Mouse (Mus musculus) megakaryocyte, embryonic 14.5 days (primary cell): ENCODE data around the gene Zfp626. TPM values are rescaled to one million over a fixed set of nuclear protein-coding genes. Genes with fewer than 3 reads are reported as not detected.
"Not testable (repeated sequence)": the region's sequence is repeated elsewhere in the genome, so short reads cannot be mapped to it uniquely, and the experiment has no call there.

Source experiments
- H3K27me3 ChIP-seq: replicated peaks from 2 replicates; pipeline ENCODE3; 2012; ENCODE audit warnings: inconsistent platforms
- H3K36me3 ChIP-seq: replicated peaks from 2 replicates; pipeline ENCODE3; 2012; ENCODE audit warnings: low read length, inconsistent platforms, mixed read lengths
- H3K4me1 ChIP-seq: 2 replicates; pipeline ENCODE4 v1.6.1; 2012; ENCODE audit warnings: inconsistent platforms
- H3K4me3 ChIP-seq: replicated peaks from 2 replicates; pipeline ENCODE3; 2012; ENCODE audit warnings: moderate library complexity, mild to moderate bottlenecking, inconsistent platforms
- H3K9me3 ChIP-seq: 2 replicates; pipeline ENCODE4 v1.6.1; 2012; ENCODE audit warnings: inconsistent platforms
- FLI1 ChIP-seq: IDR thresholded peaks from 2 replicates; pipeline ENCODE4 v1.6.1; 2012; ENCODE audit warnings: low read length, inconsistent platforms, mixed read lengths
- GATA1 ChIP-seq: IDR thresholded peaks from 3 replicates; pipeline ENCODE4 v1.6.1; 2012; ENCODE audit warnings: mixed read lengths, low read length, inconsistent platforms, borderline replicate concordance
- polyA plus RNA-seq: library from polyadenylated mRNA; stranded (reverse); fragments of >175 nt; gene quantifications from 2 replicates; pipeline ENCODE4 v1.2.3, GENCODE M21; 2012; ENCODE audit warnings: low replicate concordance; ENCODE audit not compliant: insufficient read depth

Gene Zfp626
- polyA plus RNA-seq, result 0.03 TPM in 1 of 2 replicates, not detected in the other

- peak within 1 kb of the TSS; percentile 35 for H3K4me3 ChIP-seq
- H3K27me3 ChIP-seq, H3K9me3 ChIP-seq: not testable (repeated sequence)
- H3K36me3 ChIP-seq, result peaks cover 48% of the 10 kb centered on the region
- peaks cover 16% of the 10 kb centered on the region for H3K4me1 ChIP-seq
Observed at GRCm38 (mm10) chr7:27806896-27807295, at the start of gene Zfp626. Zfp626 (plus strand) TSS chr7:27807196.

DNA sequence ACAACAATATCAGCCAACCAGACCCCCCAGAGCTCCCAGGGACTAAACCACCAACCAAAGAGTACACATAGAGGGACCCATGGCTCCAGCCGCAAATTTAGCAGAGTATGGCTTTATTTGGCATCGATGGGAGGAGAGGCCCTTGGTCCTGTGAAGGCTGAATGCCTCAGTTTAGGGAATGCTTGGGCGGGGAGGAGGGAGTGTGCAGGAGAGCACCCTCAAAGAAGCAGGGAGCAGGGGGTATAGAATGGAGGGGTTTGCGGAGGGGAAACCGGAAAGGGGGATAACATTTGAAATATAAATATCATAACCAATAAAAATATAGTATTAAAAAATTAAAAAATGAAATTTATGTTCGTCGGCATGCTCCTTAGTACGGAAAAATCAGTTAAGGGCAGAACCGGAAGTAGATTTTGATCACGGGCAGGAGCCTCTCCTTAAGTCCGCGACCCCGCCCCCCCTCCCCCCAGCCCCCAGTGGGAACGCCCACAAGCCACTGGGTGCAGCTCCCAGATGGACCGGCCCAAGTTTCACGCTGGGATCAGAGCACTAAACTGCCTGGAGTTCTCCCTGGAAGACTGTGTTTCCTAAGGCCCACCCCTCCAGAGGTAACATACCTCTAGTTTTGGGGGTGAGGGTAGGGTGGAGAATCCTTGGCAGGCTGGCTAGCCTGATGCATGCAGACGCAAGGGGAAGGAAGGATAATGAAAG is 41.7 kb upstream of the Zfp626 start:
- Histone ChIP-seq H3K36me3 (no peaks in the 10 kb centered on the region), H3K9me3 (0 out of 2 replicates have a peak, but pooled peaks cover 3% of the 10 kb centered on the region), H3K4me1 (no peaks in the 10 kb centered on the region; the same call in 1 of the 2 replicates), H3K27me3 (no peaks in the 10 kb centered on the region), H3K4me3 (no peak overlapping the region)
- TF ChIP-seq GATA1 (no peak), FLI1 (no peak)

GRCm38 (mm10) chr7:27789306-27789705 is 17.7 kb upstream of the Zfp626 start:
- Histone ChIP-seq H3K36me3 (no peaks in the 10 kb centered on the region), H3K4me3 (no peak overlapping the region), H3K4me1 (no peaks in the 10 kb centered on the region), H3K9me3 (peaks cover 16% of the 10 kb centered on the region), H3K27me3 (no peaks in the 10 kb centered on the region)
- TF ChIP-seq FLI1 (no peak), GATA1 (no peak)

DNA sequence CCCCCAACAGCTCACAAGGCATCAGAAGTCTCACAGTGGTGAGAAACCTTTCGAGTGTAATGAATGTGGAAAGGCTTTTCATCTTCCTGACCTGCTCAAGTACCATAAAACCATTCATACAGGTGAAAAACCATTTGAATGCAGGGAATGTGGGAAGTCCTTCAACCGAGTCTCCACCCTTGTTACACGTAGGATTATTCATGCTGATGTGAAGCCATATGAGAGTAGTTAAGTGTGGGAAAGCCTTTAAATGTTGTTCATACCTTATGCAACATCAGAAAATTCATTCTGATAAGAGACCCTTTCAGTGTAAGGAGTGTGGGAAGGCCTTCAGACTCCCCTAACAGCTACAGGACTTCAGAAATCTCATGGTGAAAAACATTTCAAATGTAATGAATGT is 13.1 kb upstream of the Zfp626 start:
- not testable (repeated sequence) for H3K4me1 ChIP-seq, H3K36me3 ChIP-seq, H3K4me3 ChIP-seq, H3K27me3 ChIP-seq
- H3K9me3 ChIP-seq, result peaks cover 14% of the 10 kb centered on the region

- TF ChIP-seq FLI1 (no peak), GATA1 (no peak)
- no peaks in the 10 kb centered on the region for H3K36me3 ChIP-seq
- no peaks in the 10 kb centered on the region for H3K27me3 ChIP-seq
Observed at GRCm38 (mm10) chr7:27794566-27794965, 12.4 kb upstream of the Zfp626 start.

GRCm38 (mm10) chr7:27797906-27798811 is 8.8 kb upstream of the Zfp626 start:
- no peak for TF ChIP-seq GATA1
- TF ChIP-seq FLI1, result no peak
- Histone ChIP-seq H3K27me3 (no peaks in the 10 kb centered on the region), H3K4me1 (peaks cover 7% of the 10 kb centered on the region), H3K9me3 (peaks cover 14% of the 10 kb centered on the region), H3K4me3 (no peak overlapping the region), H3K36me3 (no peaks in the 10 kb centered on the region)

More at GRCm38 (mm10) chr7:27794566-27794965, 12.4 kb upstream of the Zfp626 start:
- H3K4me3 ChIP-seq, result no peak overlapping the region
- peaks cover 7% of the 10 kb centered on the region for H3K4me1 ChIP-seq
- peaks cover 14% of the 10 kb centered on the region for H3K9me3 ChIP-seq

DNA sequence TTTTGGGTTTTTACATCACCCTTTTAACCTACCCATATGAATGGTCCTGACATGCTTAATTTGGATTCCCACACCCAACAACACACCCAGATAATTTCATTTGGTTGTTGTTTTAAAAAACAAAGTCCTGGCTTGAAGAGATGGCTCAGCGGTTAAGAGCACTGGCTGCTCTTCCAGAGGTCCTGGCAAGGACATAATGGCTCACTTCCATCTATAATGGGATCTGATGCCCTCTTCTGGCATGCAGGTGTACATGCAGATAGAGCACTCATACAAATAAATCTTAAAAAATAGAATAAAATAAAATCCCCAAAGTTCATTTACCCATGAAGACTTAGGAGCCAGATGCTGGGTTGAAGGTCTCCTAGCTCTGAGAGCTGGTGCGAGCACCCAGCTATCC is 5.9 kb upstream of the Zfp626 start:
- Histone ChIP-seq H3K36me3 (peaks cover 3% of the 10 kb centered on the region), H3K9me3 (peaks cover 13% of the 10 kb centered on the region), H3K4me1 (peaks cover 19% of the 10 kb centered on the region), H3K27me3 (no peaks in the 10 kb centered on the region), H3K4me3 (no peak overlapping the region)
- TF ChIP-seq FLI1 (no peak), GATA1 (no peak)

DNA sequence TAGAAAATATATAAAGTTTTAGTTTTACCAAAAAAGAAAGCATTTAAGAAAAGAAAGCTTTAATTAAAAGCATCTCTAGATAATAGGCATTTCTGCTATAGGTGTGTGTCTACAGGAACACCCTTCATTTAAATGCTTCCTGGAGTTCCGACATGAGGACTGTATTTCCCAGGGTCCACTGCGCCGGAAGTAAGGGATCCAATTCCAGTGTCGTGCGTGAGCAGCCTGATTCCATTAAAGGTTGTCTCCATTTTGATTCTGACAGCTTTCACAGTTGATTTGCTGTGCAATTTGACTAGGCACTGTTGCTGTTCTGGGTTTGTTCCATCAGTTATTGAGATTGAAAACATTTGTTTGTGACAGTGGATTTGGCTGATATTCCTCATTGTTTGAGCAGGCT is 4.0 kb upstream of the Zfp626 start:
- H3K36me3 ChIP-seq, result peaks cover 13% of the 10 kb centered on the region
- no peaks in the 10 kb centered on the region for H3K9me3 ChIP-seq
- H3K4me3 ChIP-seq, result no peak overlapping the region
- H3K27me3 ChIP-seq, result no peaks in the 10 kb centered on the region
- H3K4me1 ChIP-seq, result peaks cover 22% of the 10 kb centered on the region
- TF ChIP-seq FLI1, result no peak
- no peak for TF ChIP-seq GATA1

DNA sequence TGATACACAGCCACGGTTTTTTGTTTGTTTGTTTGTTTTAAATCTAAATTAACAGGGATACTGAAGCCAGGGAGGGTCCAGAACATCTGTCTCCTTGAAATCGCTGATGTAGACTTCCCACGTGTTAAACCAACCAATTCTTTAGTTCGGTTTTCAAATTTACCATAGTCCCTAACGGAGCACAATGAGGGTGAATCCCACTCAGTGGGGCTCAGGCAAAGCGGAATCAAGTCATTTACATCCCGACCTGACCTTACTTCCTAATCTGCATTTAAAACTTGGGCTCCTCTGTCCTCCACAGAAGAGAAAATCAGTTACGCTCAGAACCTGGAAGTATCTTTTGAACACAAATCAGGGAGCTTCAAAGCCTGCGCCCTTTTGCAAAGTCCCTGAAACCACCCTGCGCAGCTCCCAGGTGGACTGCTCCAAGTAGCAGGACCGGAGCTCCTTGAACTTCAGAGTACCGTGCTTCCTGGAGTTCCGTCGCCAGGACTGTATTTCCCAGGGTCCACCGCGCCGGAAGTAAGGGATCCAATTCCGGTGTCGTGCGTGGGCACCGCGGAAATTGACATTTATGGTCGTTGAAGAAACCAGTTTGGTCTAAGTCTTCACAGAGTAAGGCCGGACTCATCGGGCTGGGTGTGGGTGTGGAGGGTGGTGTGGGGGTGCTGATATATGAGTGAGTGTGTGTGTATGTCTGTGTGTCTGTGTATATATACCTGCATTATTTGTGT is 2.5 kb upstream of the Zfp626 start:
- Histone ChIP-seq H3K9me3 (no peaks in the 10 kb centered on the region), H3K4me3 (peak overlapping the region; percentile 96), H3K36me3 (peaks cover 25% of the 10 kb centered on the region), H3K27me3 (no peaks in the 10 kb centered on the region), H3K4me1 (peaks cover 16% of the 10 kb centered on the region)
- TF ChIP-seq FLI1, result peak; percentile 62; the same call in 1 of the 2 replicates
- TF ChIP-seq GATA1, result no peak

- not testable (repeated sequence) for H3K4me3 ChIP-seq, H3K9me3 ChIP-seq, H3K27me3 ChIP-seq
- H3K36me3 ChIP-seq, result peaks cover 52% of the 10 kb centered on the region
- H3K4me1 ChIP-seq, result peaks cover 16% of the 10 kb centered on the region
Observed at GRCm38 (mm10) chr7:27807305-27807704, 309 bp downstream of the Zfp626 start.
